Mouse (Mus musculus) embryonic facial prominence, embryonic 10.5 days (tissue): ENCODE data around the gene Crip1. TPM values are rescaled to one million over a fixed set of nuclear protein-coding genes. Genes with fewer than 3 reads are reported as not detected.

Experiments used
- DNase-seq: peaks from one replicate; pipeline ENCODE4 v3.0.0-alpha.2; 2017; ENCODE audit warnings: low spot score
- H3K27ac ChIP-seq: fragments of 300-500 bp; sonication (generic); replicated peaks from 2 replicates; pipeline ENCODE4 v1.5.1; 2016; ENCODE audit warnings: mild to moderate bottlenecking
- H3K27me3 ChIP-seq: fragments of 300-500 bp; sonication (generic); replicated peaks from 2 replicates; pipeline ENCODE4 v1.6.1; 2016; ENCODE audit warnings: low read depth, mild to moderate bottlenecking; ENCODE audit not compliant: poor library complexity, severe bottlenecking
- H3K36me3 ChIP-seq: fragments of 300-500 bp; sonication (generic); replicated peaks from 2 replicates; pipeline ENCODE4 v1.6.1; 2016; ENCODE audit warnings: mild to moderate bottlenecking, moderate library complexity
- H3K4me1 ChIP-seq: fragments of 300-500 bp; sonication (generic); 2 replicates; pipeline ENCODE4 v1.6.1; 2016
- H3K4me3 ChIP-seq: fragments of 300-500 bp; sonication (generic); 2 replicates; pipeline ENCODE4 v1.5.1; 2016; ENCODE audit warnings: mild to moderate bottlenecking, moderate library complexity
- H3K9me3 ChIP-seq: fragments of 300-500 bp; sonication (generic); 2 replicates; pipeline ENCODE4 v1.6.1; 2016; ENCODE audit warnings: mild to moderate bottlenecking
- polyA plus RNA-seq: library from polyadenylated mRNA; unstranded; fragments of >200 nt; fragmentation: Nextera tagmentation; extraction: Ambion mirVana; gene quantifications from 2 replicates; pipeline ENCODE4 v1.2.1, GENCODE M21; 2016

Crip1 gene
- polyA plus RNA-seq, 1 experiment from 2014 or later: 57.1 TPM

- no peaks in the 10 kb centered on the region for H3K4me1 ChIP-seq
- H3K9me3 ChIP-seq: peaks cover 5% of the 10 kb centered on the region; the same call in 1 of the 2 replicates
- no peak overlapping the region for H3K27ac ChIP-seq
- no peak for DNase-seq
- H3K4me3 ChIP-seq: no peak overlapping the region
- no peaks in the 10 kb centered on the region for H3K27me3 ChIP-seq
- H3K36me3 ChIP-seq: no peaks in the 10 kb centered on the region
Observed at GRCm38 (mm10) chr12:113202008-113202407, 55.9 kb downstream of the Crip1 start.

Other genes starting within 250 kb of the Crip1 start
- 4.8 and 5.3 TPM in 2 replicates for gene Jag2, start 216.5 kb upstream of the Crip1 start, polyA plus RNA-seq
- gene Nudt14, start 204.2 kb upstream of the Crip1 start, polyA plus RNA-seq: 78.1 and 83.8 TPM in 2 replicates
- 22.3 and 23.0 TPM in 2 replicates for gene Btbd6, start 169.8 kb upstream of the Crip1 start, polyA plus RNA-seq
- 59.8 and 60.9 TPM in 2 replicates for gene Brf1, start 145.6 kb upstream of the Crip1 start, polyA plus RNA-seq
- gene Pacs2, start 131.8 kb upstream of the Crip1 start, polyA plus RNA-seq: 13.7 and 14.3 TPM in 2 replicates
- gene Tex22, start 71.8 kb upstream of the Crip1 start, polyA plus RNA-seq: not detected in 2 replicates
- gene Mta1, start 48.0 kb upstream of the Crip1 start, polyA plus RNA-seq: 20.3 and 21.0 TPM in 2 replicates
- gene Crip2, start 6.1 kb upstream of the Crip1 start, polyA plus RNA-seq: 91.8 and 96.4 TPM in 2 replicates
- gene Tedc1, start 10.1 kb downstream of the Crip1 start, polyA plus RNA-seq: 57.5 and 59.4 TPM in 2 replicates
- 11.4 and 12.1 TPM in 2 replicates for gene Tmem121, start 39.6 kb downstream of the Crip1 start, polyA plus RNA-seq